Mouse (Mus musculus): ENCODE results near the gene Pbxip1.
A peak's percentile ranks its signal among the peaks of the same experiment; 100 is the strongest.
"Not testable (repeated sequence)": the region's sequence is repeated elsewhere in the genome, so short reads cannot be mapped to it uniquely, and the experiment has no call there.

Pbxip1 gene

GRCm38 (mm10) chr3:89409701-89410100, 26.8 kb upstream of the Pbxip1 start:
- no peak for DNase-seq (ENCODE audit: low spot score)

GRCm38 (mm10) chr3:89410864-89411263, 25.6 kb upstream of the Pbxip1 start:
- DNase-seq (ENCODE audit: low spot score) = no peak

- DNase-seq (ENCODE audit: low spot score) = peak; percentile 98
Observed at GRCm38 (mm10) chr3:89411490-89412393, 24.8 kb upstream of the Pbxip1 start, which contains the start of gene Flad1. Flad1 (minus strand) TSS chr3:89411870.

- DNase-seq (ENCODE audit: low spot score) = no peak
Observed at GRCm38 (mm10) chr3:89416158-89416557, 20.3 kb upstream of the Pbxip1 start.

- no peak for DNase-seq (ENCODE audit: low spot score)
Observed at GRCm38 (mm10) chr3:89417131-89417530, 19.4 kb upstream of the Pbxip1 start.

GRCm38 (mm10) chr3:89417840-89418169, 18.7 kb upstream of the Pbxip1 start:
- DNase-seq (ENCODE audit: low spot score) = no peak

DNA sequence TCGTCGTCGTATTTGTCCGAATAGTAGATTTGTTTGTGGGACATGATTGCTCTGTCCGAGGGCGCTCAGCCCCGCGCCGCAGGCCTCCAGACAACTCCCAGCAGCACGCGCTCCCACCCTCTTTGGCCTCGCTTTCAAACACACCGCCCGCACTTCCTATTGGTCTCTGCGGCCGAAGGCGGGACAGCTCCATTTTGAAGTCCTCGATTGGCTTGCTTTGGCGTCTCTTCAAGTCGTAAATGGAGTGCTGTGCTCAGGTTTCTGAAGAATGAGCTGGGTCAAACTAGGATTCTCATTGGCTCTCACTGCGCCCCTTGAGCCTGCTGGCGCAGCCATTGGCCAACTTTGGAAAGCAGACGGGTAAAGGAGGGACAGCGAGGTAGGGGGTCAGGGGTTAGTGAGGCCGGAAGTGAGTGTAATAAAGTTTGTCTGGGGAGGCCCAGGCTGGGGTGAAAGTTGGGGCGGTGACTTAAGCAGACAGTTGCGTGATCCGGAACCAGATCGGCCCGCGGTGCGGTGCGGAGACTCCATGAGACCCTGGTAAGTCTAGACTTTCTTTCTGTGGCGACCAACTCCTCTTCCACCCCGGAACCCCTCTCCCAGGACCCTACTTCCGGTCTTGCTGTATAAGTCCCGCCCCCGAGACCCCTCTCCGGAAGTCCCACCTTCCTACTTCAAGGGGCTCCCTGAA, 18.2 kb upstream of the Pbxip1 start, which contains the start of the genes Cks1b and Shc1:
Gene Cks1b, minus strand, starts transcription at position 214 of the 691 bp plus-strand sequence.
Gene Shc1, plus strand, starts transcription at position 274 of the 691 bp plus-strand sequence.
- peak; percentile 94 for DNase-seq (ENCODE audit: low spot score)

DNA sequence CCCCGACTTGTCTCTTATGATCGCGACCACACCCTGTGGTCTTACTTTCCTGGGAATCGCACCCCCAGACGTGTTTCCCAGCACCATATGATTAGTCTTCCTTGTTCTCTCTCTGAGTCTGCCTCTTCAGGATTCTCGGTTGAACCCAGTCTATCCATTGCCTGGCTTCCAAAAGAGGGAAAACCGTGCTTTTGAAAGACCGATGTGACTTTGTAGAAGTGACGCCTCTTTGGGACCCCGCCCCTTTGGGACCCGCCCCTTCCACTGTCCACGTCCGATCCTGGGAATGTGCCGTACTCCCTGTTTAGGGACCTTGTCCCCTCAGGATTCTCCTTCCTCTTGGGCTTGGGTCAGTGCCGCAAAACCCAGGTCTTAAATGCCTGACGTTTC, 17.6 kb upstream of the Pbxip1 start:
- peak; percentile 86 for DNase-seq (ENCODE audit: low spot score)

DNA sequence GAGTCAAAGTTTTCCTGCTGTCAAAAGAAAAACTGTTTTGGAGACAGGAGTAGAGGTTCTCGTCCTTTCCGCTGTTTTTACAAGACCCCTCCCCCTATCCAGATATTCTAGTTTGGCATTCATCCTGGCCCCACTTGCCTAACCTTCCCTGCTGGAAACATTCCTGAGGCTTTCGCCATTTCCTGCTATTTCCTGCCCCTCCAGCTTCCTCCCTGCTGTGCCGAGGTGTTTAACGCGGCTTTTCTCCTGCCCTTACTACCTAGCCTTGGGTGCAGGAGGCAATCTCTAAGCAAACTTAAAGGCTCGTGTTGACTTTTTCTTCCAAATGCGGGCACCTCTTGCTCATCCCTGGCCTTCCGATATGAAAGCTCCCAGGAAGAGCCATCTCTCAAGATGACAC, 16.9 kb upstream of the Pbxip1 start:
- DNase-seq (ENCODE audit: low spot score) = peak; percentile 69

DNA sequence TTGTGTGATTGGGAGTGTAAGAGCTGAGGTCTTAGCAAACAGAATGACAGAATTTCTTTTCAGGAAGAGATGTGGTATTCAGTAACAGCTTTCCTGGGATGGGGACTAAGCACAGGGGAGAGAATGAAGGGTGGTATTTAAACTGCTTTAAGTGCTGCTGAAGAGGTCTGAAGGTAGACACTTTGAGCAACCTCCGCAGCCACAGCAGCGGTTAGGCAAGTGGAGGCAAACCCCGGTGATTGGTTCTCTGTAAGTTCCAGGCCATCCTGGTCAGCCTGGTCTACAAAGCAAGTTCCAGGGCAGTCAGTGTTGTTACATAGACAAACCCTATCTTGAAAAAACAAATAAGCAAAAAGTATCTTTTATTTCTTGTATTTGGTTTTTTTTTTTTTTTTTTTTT, 16.5 kb upstream of the Pbxip1 start:
- no peak for DNase-seq (ENCODE audit: low spot score)

GRCm38 (mm10) chr3:89420421-89420820, 16.1 kb upstream of the Pbxip1 start:
- DNase-seq (ENCODE audit: low spot score) = no peak

GRCm38 (mm10) chr3:89421002-89421774, 15.3 kb upstream of the Pbxip1 start:
- DNase-seq (ENCODE audit: low spot score) = peak; percentile 88

- peak; percentile 32 for DNase-seq (ENCODE audit: low spot score)
Observed at GRCm38 (mm10) chr3:89421810-89422473, 14.6 kb upstream of the Pbxip1 start.

- DNase-seq (ENCODE audit: low spot score) = no peak
Observed at GRCm38 (mm10) chr3:89422556-89423205, 13.8 kb upstream of the Pbxip1 start.

GRCm38 (mm10) chr3:89424416-89425140, 11.9 kb upstream of the Pbxip1 start:
- no peak for DNase-seq (ENCODE audit: low spot score)

- no peak for DNase-seq (ENCODE audit: low spot score)
Observed at GRCm38 (mm10) chr3:89425141-89425525, 11.4 kb upstream of the Pbxip1 start.

DNA sequence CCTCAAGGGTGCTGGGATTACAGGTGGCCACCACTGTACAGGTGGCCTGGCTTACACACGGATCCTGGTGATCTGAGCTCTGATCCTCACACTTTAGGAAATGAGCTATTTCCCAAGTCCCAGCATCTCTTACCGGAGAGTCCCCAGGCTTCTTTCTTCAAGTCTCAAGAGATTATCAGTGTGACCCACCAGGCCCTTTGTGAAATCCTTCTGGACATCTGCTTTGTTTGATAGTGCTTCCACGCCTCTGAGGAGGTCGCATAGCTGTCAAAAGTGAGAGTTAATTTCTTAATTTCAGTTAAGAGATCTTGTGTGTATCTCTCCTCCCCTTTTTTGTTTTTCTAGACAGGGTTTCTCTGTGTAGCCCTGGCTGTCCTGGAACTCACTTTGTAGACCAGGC, 10.6 kb upstream of the Pbxip1 start:
- no peak for DNase-seq (ENCODE audit: low spot score)

DNA sequence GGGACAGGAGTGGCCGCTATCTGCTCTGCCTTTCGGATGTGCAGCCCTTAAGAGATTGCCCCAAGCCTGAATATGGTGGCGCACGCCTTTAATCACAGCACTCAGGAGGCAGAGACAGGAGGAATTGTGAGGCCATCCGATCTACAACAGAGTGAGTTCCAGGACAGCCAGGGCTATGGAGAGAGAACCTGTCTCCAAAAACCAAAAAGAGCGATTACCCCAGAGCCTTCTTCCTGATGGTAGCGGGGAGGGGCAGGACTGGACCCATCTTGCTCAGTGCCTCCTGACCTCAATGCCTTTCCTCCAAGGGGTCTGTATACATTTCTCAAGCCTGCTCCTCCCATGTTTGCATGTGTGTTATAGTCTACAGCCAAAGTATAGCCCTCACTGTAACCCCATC, 7.5 kb upstream of the Pbxip1 start:
- DNase-seq (ENCODE audit: low spot score) = not testable (repeated sequence)

DNA sequence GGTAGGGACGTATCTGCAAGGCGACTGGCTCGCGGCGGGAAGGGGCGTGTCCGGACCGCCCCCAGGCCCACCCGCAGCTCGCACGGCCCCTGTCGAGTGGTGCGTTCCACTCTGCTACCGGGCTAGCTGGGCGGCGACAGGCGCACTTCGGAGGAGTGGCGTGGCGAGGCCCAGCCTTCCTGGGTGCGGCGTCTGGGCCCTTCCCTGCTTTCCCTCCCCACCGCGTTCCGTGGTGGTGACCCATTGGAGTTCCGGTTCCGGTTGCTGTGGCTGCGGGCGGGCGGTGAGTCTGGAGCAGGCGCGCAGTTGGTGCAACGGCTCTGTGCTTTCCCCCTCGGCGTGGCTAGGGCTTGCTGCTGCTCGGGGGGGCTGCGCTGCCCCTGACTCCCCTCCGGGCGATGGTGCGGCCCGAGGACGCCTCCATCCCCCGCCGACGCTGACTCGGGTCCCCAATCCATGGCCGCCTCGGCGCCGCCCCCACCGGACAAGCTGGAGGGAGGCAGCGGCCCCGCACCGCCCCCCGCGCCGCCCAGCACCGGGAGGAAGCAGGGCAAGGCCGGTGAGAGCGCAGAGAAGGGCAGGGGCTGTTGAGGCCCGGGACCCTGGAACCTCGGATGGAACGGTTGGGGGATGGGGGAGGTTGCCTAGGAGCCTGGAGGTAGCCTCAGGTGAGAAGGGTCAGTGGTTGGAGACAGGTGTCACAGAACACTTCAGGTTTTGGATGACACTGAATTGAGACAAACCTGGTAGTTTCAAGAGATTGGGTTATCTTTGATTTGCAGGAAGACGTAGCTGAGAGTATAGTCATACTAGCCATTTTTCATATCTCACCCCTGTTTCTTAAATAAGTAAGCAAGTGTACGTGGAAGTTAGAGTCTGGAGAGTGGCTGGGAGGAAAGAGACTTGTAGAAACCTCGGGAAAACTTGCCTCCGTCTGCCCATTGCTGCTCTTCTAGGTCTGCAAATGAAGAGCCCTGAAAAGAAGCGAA, 6.0 kb upstream of the Pbxip1 start, which contains the start of gene Pygo2:
Gene Pygo2, plus strand, starts transcription at position 44 of the 989 bp plus-strand sequence.
- DNase-seq (ENCODE audit: low spot score) = peak; percentile 97
